Mouse (Mus musculus): ENCODE measurements at regions not wholly inside any gene's neighbourhood (a gene's known extent, or its start where the extent isn't known, plus 50 kb on each side); places are given as distances from the start of the nearest gene placed in this dataset.

DNA sequence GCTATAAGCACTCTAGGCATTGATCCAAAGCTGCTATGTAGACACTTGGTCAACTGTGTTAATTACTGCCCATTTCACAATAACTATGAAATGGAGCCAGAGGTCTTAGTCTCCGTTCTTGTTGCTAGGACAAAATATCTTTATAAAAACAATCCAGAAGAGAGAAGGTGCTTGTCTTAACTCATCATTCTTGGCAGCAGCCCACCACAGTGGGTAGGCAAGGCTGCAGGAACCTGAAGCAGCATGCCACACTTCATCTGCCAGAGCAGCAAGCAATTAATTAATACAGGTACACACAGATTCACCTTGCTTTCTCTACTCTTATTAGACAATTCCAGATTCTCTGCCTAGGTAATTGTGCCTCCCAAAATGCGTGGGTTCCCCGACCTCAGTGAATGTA lies 172.8 kb downstream of the Alg10b start:
- TF ChIP-seq CTCF (IDR thresholded peaks at IDR 0.05; ENCODE audit: borderline replicate concordance, extremely low read depth, insufficient read depth, insufficient read length) (no peak), POLR2A (IDR thresholded peaks at IDR 0.05; ENCODE audit: borderline replicate concordance, extremely low read depth, insufficient read depth, insufficient read length, poor library complexity, severe bottlenecking) (no peak)

All from brain, embryonic 14.5 days (tissue).